Mouse (Mus musculus): ENCODE measurements at regions not wholly inside any gene's neighbourhood (a gene's known extent, or its start where the extent isn't known, plus 50 kb on each side); places are given as distances from the start of the nearest gene placed in this dataset.

- H3K4me3 ChIP-seq (ENCODE audit: insufficient read depth, low read depth, low read length): no peak overlapping the region
- no peaks in the 10 kb centered on the region for H3K27me3 ChIP-seq (ENCODE audit: control insufficient read depth, insufficient read depth, low read length)
- no peaks in the 10 kb centered on the region for H3K4me1 ChIP-seq (ENCODE audit: control insufficient read depth, insufficient read depth, low read length)
- no peak for DNase-seq (ENCODE audit: extremely low read depth, low read depth, low spot score)
- no peak overlapping the region for H3K9ac ChIP-seq (ENCODE audit: low read depth, low read length)
- H3K27ac ChIP-seq (replicated peaks; ENCODE audit: insufficient read depth, low read depth, low read length): no peak overlapping the region
- H3K36me3 ChIP-seq (ENCODE audit: control insufficient read depth, insufficient read depth, low read length): no peaks in the 10 kb centered on the region
- no peak for TF ChIP-seq POLR2A (IDR thresholded peaks at IDR 0.05; ENCODE audit: extremely low read depth, insufficient read depth, low read length)
- no peak for TF ChIP-seq CTCF (IDR thresholded peaks at IDR 0.05; ENCODE audit: low read depth, low read length)
- H3K79me2 ChIP-seq (ENCODE audit: control insufficient read depth, insufficient read depth, low read length): no peaks in the 10 kb centered on the region
Measured at GRCm38 (mm10) chrX:41317740-41318139, 82.9 kb upstream of the Gria3 start.

- no peak for TF ChIP-seq POLR2A (IDR thresholded peaks at IDR 0.05; ENCODE audit: extremely low read depth, insufficient read depth, low read length)
- no peak for TF ChIP-seq CTCF (IDR thresholded peaks at IDR 0.05; ENCODE audit: low read depth, low read length)
- peak; percentile 73 for DNase-seq (ENCODE audit: extremely low read depth, low read depth, low spot score)
- no peaks in the 10 kb centered on the region for H3K36me3 ChIP-seq (ENCODE audit: control insufficient read depth, insufficient read depth, low read length)
- H3K4me1 ChIP-seq (ENCODE audit: control insufficient read depth, insufficient read depth, low read length): no peaks in the 10 kb centered on the region
- H3K9ac ChIP-seq (ENCODE audit: low read depth, low read length): no peak overlapping the region
- H3K4me3 ChIP-seq (ENCODE audit: insufficient read depth, low read depth, low read length): no peak overlapping the region
- 18% methylated on average over 2 of the region's 2 CpGs for WGBS
- no peaks in the 10 kb centered on the region for H3K79me2 ChIP-seq (ENCODE audit: control insufficient read depth, insufficient read depth, low read length)
- H3K27me3 ChIP-seq (ENCODE audit: control insufficient read depth, insufficient read depth, low read length): no peaks in the 10 kb centered on the region
- H3K27ac ChIP-seq (replicated peaks; ENCODE audit: insufficient read depth, low read depth, low read length): no peak overlapping the region
Measured at GRCm38 (mm10) chrX:41319896-41320295, 80.8 kb upstream of the Gria3 start.

All from liver, adult 2 months (tissue).